Mouse (Mus musculus) lung, embryonic 16.5 days (tissue): ENCODE results near the gene Gsk3a. TPM values are rescaled to one million over a fixed set of nuclear protein-coding genes. Genes with fewer than 3 reads are reported as not detected.
A peak's percentile ranks its signal among the peaks of the same experiment; 100 is the strongest.

ENCODE experiments used
- ATAC-seq: fragments of 200-750 bp; cut with Nextera tagmentation; 2 replicates; pipeline ENCODE4 v1.8.0; 2017; ENCODE audit warnings: low read depth, mild to moderate bottlenecking, moderate library complexity
- H3K27ac ChIP-seq: fragments of 300-500 bp; sonication (generic); 2 replicates; pipeline ENCODE4 v1.5.1; 2014; ENCODE audit warnings: mild to moderate bottlenecking, control low read depth, low read length
- H3K27me3 ChIP-seq: fragments of 300-500 bp; sonication (generic); 2 replicates; pipeline ENCODE4 v1.6.1; 2014; ENCODE audit warnings: low read depth, low read length, mixed read lengths; ENCODE audit not compliant: control insufficient read depth, insufficient read depth
- H3K36me3 ChIP-seq: fragments of 300-500 bp; sonication (generic); 2 replicates; pipeline ENCODE4 v1.6.1; 2014; ENCODE audit warnings: low read length; ENCODE audit not compliant: control insufficient read depth, insufficient read depth
- H3K4me1 ChIP-seq: fragments of 300-500 bp; sonication (generic); replicated peaks from 2 replicates; pipeline ENCODE4 v1.6.1; 2014; ENCODE audit warnings: low read length, mixed read lengths; ENCODE audit not compliant: control insufficient read depth, insufficient read depth
- H3K4me2 ChIP-seq: fragments of 300-500 bp; sonication (generic); 2 replicates; pipeline ENCODE4 v1.6.1; 2014; ENCODE audit warnings: low read depth, low read length, control low read depth
- H3K4me3 ChIP-seq: fragments of 300-500 bp; sonication (generic); 2 replicates; pipeline ENCODE4 v1.5.1; 2014; ENCODE audit warnings: mild to moderate bottlenecking, low read length, control low read depth
- H3K9ac ChIP-seq: fragments of 300-500 bp; sonication (generic); 2 replicates; pipeline ENCODE4 v1.6.1; 2014; ENCODE audit warnings: low read length, control low read depth
- H3K9me3 ChIP-seq: fragments of 300-500 bp; sonication (generic); 2 replicates; pipeline ENCODE4 v1.6.1; 2016; ENCODE audit warnings: low read length; ENCODE audit not compliant: control insufficient read depth
- WGBS: fragments of 180-500 bp; shearing (Covaris S2); extraction: QIAGEN DNeasy Blood & Tissue Kit; methylation state at CpG from one replicate; pipeline ENCODE4 v1.1.7; 2014; 5-methylcytosine and 5-hydroxymethylcytosine counted together
- polyA plus RNA-seq: library from polyadenylated mRNA; unstranded; fragments of >200 nt; fragmentation: Nextera tagmentation; extraction: Ambion mirVana; gene quantifications from 2 replicates; pipeline ENCODE4 v1.2.1, GENCODE M21; 2015

The Gsk3a gene
- 7.1 and 8.2 TPM in 2 replicates for polyA plus RNA-seq

DNA sequence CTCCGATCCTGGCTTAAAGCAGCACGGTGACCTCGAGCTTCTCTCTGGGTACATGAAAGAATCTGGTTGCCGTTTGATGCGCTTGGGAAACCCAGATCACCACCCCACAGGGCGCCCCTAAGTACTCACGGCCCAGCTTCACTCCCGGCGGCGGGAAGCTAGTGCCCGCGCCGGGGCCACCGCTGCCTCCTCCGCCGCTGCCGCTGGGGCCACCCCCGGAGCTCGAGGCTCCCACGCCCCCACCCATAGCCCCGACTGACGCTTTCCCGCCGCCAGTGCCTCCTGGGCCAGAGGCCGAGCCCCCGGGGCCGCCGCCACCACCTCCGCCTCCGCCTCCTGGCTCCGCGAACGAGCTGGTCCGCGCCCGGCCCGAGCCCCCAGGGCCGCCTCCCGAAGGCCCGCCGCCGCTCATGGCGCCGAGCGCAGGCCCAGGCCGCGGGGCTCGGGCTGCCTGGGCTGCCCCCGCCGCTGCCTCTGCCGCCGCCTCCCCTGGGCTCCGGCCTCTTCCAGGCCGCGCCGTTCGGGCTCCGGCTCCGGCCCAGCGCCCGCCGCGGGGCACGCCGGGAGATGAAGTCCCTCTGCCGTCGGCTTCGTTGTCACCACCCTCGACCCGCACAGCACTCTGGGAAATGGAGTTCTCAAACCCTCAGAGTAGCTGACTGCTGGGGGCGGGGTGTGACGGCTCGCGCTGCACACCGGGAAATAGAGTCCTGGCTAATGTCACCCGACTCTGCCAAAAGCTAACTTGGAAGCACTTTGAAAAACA, at the start of gene Gsk3a:
Gene Gsk3a, minus strand, starts transcription at position 603 of the 766 bp plus-strand sequence.
- Histone ChIP-seq H3K27me3 (no peaks in the 10 kb centered on the region), H3K36me3 (peaks cover 21% of the 10 kb centered on the region), H3K4me1 (peaks cover 19% of the 10 kb centered on the region), H3K27ac (peak within 1 kb of the TSS; percentile 88), H3K9ac (peak within 1 kb of the TSS; percentile 99), H3K4me2 (peak within 1 kb of the TSS; percentile 86), H3K4me3 (peak within 1 kb of the TSS; percentile 90), H3K9me3 (no peaks in the 10 kb centered on the region)
- ATAC-seq: peak; percentile 90
- under 1% methylated on average over 64 of the region's 76 CpGs for WGBS

DNA sequence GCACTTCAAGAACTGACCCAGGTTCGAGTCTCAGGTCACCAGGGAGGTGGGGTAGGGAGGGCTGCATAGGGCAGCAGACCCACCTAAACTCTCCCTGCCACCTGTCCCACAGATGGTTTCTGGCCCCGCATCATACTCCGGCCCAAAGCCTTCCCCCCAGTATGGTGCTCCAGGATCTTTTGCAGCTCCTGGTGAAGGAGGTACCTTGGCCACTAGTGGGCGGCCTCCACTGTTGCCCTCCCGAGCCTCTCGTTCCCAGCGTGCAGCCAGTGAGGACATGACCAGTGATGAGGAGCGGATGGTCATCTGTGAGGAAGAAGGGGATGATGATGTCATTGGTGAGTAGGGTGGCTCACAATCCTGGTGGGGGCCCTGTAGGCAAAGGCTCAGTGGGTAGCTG, 49.3 kb upstream of the Gsk3a start:
- WGBS: 74% methylated on average over 8 of the region's 8 CpGs

DNA sequence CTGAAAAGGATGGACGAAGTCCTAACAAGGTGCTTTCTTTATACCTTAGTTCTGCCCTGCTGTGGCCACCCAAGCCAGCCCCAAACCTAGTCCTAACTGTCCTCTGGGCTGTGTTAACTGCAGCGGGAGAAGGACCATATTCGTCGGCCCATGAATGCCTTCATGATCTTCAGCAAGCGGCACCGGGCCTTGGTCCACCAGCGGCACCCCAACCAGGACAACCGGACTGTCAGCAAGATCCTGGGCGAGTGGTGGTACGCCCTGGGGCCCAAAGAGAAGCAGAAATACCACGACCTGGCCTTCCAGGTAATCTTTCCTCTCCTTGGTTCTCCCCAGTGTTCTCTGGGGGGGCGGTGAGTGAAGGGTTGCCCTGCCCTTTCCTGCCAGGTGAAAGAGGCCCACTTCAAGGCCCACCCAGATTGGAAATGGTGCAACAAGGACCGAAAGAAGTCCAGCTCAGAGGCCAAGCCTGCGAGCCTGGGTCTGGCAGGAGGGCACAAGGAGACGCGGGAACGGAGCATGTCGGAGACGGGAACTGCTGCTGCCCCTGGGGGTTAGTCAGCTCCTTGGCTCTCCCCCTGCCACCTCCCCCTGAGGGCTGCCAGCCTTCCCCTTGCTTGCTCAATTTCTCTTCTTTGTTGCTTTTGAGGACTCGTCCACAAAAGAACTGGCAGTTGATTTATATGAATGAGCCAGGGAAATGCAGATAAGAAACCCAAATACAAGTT, 48.0 kb upstream of the Gsk3a start:
- Histone ChIP-seq H3K4me2 (no peak overlapping the region), H3K27me3 (no peaks in the 10 kb centered on the region), H3K4me3 (no peak overlapping the region), H3K4me1 (peaks cover 28% of the 10 kb centered on the region), H3K9me3 (no peaks in the 10 kb centered on the region), H3K9ac (no peak overlapping the region), H3K27ac (no peak overlapping the region), H3K36me3 (peaks cover 58% of the 10 kb centered on the region)
- no peak for ATAC-seq
- WGBS: 83% methylated on average over 20 of the region's 20 CpGs

More for the DNA sequence above, 49.3 kb upstream of the Gsk3a start:
- H3K27ac ChIP-seq: no peak overlapping the region
- ATAC-seq: no peak
- H3K9ac ChIP-seq: no peak overlapping the region
- H3K36me3 ChIP-seq: peaks cover 70% of the 10 kb centered on the region
- peaks cover 19% of the 10 kb centered on the region for H3K4me1 ChIP-seq
- no peak overlapping the region for H3K4me2 ChIP-seq
- H3K4me3 ChIP-seq: no peak overlapping the region
- H3K9me3 ChIP-seq: no peaks in the 10 kb centered on the region
- H3K27me3 ChIP-seq: no peaks in the 10 kb centered on the region

DNA sequence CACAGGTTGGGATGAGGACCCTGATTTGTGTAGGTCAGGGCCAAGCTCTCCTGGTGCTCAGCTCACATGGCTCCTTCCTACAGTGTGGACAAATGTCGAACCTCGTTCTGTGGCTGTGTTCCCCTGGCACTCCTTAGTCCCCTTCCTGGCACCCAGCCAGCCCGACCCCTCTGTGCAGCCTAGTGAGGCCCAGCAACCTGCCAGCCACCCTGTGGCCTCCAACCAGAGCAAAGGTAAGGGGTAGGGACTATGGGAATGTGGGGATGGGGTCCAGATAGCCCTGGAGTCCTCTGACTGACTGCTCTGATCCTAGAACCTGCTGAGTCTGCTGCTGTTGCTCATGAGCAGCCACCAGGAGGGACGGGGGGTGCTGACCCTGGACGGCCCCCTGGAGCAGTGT, 47.1 kb upstream of the Gsk3a start:
- H3K9me3 ChIP-seq: no peaks in the 10 kb centered on the region
- H3K9ac ChIP-seq: 0 out of 2 replicates have a peak overlapping the region, but pooled peaks have one; percentile 32
- H3K27ac ChIP-seq: no peak overlapping the region
- 59% methylated on average over 5 of the region's 5 CpGs for WGBS
- ATAC-seq: no peak
- H3K27me3 ChIP-seq: no peaks in the 10 kb centered on the region
- no peak overlapping the region for H3K4me3 ChIP-seq
- peaks cover 37% of the 10 kb centered on the region for H3K4me1 ChIP-seq
- no peak overlapping the region for H3K4me2 ChIP-seq
- peaks cover 49% of the 10 kb centered on the region for H3K36me3 ChIP-seq

DNA sequence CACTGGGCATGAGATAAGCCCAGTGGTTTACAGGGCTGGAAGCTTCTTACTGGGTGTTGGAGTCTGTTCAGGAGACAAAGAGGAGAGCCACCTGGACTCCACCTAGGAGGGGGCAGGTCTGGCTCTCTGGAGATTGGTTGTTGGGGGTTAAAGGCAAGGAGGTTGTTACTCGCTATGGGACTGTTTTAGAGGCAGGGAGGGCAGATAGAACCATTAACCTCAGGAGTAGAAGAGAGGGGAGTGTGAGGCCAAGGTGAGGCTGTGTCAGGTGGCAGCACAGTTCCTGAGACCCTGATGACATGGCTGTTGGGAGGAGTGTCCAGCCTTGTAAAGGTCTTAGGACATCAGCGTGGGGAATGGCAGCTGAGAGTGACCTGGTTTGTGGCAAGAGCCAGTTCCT, 46.5 kb upstream of the Gsk3a start:
- WGBS: 52% methylated on average over 2 of the region's 2 CpGs
- Histone ChIP-seq H3K4me3 (peak overlapping the region; percentile 82), H3K27ac (no peak overlapping the region), H3K9me3 (no peaks in the 10 kb centered on the region), H3K27me3 (no peaks in the 10 kb centered on the region), H3K4me1 (peaks cover 38% of the 10 kb centered on the region), H3K4me2 (peak overlapping the region; percentile 92), H3K36me3 (peaks cover 43% of the 10 kb centered on the region), H3K9ac (peak overlapping the region; percentile 82; the same call in 1 of the 2 replicates)
- no peak for ATAC-seq

DNA sequence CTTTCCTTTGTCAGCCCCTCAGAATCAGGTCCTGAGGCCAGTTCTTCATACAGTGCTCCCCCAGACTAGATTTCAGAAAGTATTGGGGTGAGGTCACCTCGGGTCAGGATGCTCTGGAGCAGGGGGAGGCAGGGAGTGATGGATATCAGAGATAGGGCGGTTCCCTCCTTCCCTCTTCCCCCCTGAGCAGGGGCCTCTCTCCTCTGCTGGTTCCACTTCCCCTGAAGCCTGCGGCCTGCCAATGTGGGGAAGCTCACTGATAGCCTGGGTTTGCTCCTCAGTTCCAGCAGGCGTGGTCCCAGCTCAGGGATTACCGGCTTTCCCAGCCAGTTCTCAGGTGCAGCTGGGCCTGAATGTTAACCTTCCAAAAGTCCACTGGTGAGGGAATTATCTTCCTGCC, 46.0 kb upstream of the Gsk3a start:
- H3K4me2 ChIP-seq: peak overlapping the region; percentile 92
- 7% methylated on average over 5 of the region's 5 CpGs for WGBS
- H3K27me3 ChIP-seq: no peaks in the 10 kb centered on the region
- peak overlapping the region; percentile 98 for H3K27ac ChIP-seq
- H3K4me3 ChIP-seq: peak overlapping the region; percentile 82
- peaks cover 37% of the 10 kb centered on the region for H3K36me3 ChIP-seq
- H3K9me3 ChIP-seq: no peaks in the 10 kb centered on the region
- H3K9ac ChIP-seq: peak overlapping the region; percentile 82
- no peak for ATAC-seq
- peaks cover 38% of the 10 kb centered on the region for H3K4me1 ChIP-seq

DNA sequence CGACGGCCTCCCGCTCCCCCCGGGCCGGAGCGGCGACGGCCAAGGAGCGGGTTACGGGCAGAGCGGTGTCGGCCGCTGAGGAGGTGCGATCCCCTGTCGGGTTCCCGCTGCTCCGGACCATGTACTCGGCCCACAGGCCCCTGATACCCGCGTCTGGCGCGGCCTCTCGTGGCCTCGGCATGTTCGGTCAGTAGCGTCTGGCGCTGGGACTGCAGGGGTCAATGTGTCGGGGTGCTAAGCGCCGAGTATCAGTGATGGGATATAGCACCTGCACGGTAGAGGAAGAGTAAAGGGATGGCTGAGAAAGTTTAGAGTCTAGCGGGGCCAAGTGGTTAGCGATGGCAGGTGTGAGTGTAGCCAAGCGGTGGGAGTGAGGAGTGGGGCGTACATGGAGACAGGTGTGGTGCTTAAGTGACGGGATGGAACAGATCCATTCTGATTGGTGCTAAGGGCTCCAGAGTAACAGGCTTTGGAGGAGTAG, 45.1 kb upstream of the Gsk3a start:
- peak overlapping the region; percentile 98 for H3K27ac ChIP-seq
- H3K4me3 ChIP-seq: peak overlapping the region; percentile 82
- H3K9ac ChIP-seq: peak overlapping the region; percentile 82
- peak overlapping the region; percentile 92 for H3K4me2 ChIP-seq
- peaks cover 29% of the 10 kb centered on the region for H3K36me3 ChIP-seq
- no peak for ATAC-seq
- H3K9me3 ChIP-seq: no peaks in the 10 kb centered on the region
- no peaks in the 10 kb centered on the region for H3K27me3 ChIP-seq
- peaks cover 40% of the 10 kb centered on the region for H3K4me1 ChIP-seq
- WGBS: under 1% methylated on average over 27 of the region's 36 CpGs

DNA sequence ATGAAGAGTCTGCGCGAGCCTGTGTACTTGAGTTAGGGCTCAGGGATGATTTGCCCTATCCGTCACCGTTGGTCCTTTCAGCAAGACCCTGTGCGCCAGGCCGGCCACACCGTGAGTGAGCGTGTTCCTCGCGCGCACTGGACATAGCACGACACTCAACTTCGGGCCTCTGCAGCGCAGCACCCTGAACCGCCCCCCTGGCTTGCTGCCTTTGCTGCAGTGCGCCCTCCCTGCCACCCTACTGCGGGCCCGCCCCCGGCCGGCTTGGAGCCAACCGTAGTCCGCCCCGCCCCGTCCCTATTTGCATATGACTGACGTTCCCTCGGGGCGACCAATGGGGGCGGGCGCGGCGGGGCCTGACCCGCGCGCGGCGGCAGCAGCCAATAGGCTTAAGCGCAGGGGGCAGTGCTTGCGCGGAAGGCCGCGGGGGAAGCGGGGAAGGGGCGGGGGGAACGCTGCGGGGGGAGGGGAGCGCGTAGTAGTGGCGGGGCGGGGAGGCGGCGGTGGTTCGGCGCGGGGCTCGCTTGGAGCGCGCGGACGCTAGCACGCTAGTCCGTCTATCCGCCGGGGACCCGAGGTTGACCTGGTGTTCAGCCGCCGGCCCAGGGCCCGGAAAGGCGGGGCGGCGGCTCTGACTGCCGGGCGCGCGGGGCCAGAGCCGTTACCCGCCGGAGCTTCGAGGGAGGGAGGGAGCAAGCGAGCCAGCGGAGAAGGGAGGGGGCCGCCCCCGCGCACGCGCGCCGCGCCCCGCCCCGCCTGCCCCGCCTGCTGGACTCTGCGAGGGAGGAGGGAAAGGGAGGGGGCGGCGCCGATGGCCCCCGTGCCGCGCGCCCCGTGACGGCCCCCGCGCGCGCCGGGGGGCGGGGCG, 44.3 kb upstream of the Gsk3a start:
- Histone ChIP-seq H3K27ac (peak overlapping the region; percentile 99), H3K9ac (peak overlapping the region; percentile 82), H3K4me3 (peak overlapping the region; percentile 82), H3K9me3 (no peaks in the 10 kb centered on the region), H3K36me3 (peaks cover 21% of the 10 kb centered on the region), H3K4me2 (peak overlapping the region; percentile 92), H3K27me3 (no peaks in the 10 kb centered on the region), H3K4me1 (peaks cover 45% of the 10 kb centered on the region)
- peak; percentile 80 for ATAC-seq
- under 1% methylated on average over 67 of the region's 108 CpGs for WGBS
